Mouse (Mus musculus): ENCODE results near the gene Fam90a1a. TPM values are rescaled to one million over a fixed set of nuclear protein-coding genes. Genes with fewer than 3 reads are reported as not detected.
"Not testable (repeated sequence)": the region's sequence is repeated elsewhere in the genome, so short reads cannot be mapped to it uniquely, and the experiment has no call there.

The Fam90a1a gene
- not detected for total RNA-seq (2018; cell fraction: chromatin; rRNA removed)
- not detected for total RNA-seq (2018; cell fraction: cytosol; rRNA removed)
- total RNA-seq (2018; cell fraction: nucleus; rRNA removed), result not detected
- not detected in 3 replicates for polyA plus RNA-seq (2018)

DNA sequence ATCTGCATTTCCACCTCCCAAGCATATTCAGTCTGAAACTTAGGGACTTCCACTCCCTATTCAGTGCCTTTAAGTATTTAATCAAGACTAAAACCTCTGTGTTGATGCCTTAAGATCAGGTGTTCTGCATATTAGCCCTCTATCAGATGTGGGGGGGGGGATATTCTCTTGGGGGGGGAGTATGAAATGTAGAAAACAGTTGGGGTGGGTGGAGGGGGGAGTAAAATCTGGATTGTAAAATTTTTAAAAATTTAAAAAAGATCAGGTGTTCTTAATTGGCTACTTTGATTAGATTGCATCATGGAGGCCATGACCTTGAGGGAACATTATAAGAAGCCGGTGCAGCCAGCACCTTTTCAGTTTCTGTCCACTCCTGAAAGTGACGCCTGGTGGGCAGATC, at the start of gene Fam90a1a:
Fam90a1a (plus strand) TSS at position 301 of the 400 bp plus-strand sequence.
- H3K4me3 ChIP-seq (ENCODE audit: inconsistent target), result no peak within 1 kb of the TSS
- WGBS (ENCODE audit: missing documents), result 100% methylated on average over 2 of the region's 2 CpGs
- H3K27ac ChIP-seq, result no peak within 1 kb of the TSS
- H3K36me3 ChIP-seq (ENCODE audit: inconsistent target), result no peaks in the 10 kb centered on the region
- no peaks in the 10 kb centered on the region for H3K79me2 ChIP-seq (ENCODE audit: inconsistent target)

DNA sequence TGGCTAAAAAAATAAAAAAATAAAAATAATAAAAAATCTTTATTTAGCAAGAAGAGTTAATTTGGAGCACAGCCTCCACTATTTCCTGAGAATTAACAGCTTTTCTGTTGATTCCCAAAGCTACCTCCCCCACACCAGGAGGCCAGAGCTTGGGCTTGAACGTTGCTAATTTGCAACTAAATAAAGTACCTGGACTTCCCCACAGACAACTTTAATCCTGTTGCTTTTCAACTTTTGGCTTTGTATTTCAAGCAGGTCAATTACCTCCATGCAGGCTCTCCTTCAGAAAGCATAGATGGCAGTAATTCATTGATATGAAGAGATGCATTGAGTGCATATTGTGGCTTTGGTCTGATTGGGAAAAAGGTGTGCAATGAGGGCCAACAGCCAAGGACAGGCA, 46.6 kb upstream of the Fam90a1a start:
- Histone ChIP-seq H3K79me2 (ENCODE audit: inconsistent target) (no peaks in the 10 kb centered on the region), H3K4me3 (ENCODE audit: inconsistent target) (no peak overlapping the region), H3K27ac (no peak overlapping the region), H3K36me3 (ENCODE audit: inconsistent target) (no peaks in the 10 kb centered on the region)
- 43% methylated on average over 1 of the region's 1 CpGs for WGBS (ENCODE audit: missing documents)

- WGBS (ENCODE audit: missing documents), result 34% methylated on average over 2 of the region's 2 CpGs
- Histone ChIP-seq H3K4me3 (ENCODE audit: inconsistent target) (no peak overlapping the region), H3K36me3 (ENCODE audit: inconsistent target) (no peaks in the 10 kb centered on the region), H3K79me2 (ENCODE audit: inconsistent target) (no peaks in the 10 kb centered on the region), H3K27ac (no peak overlapping the region)
Measured at GRCm38 (mm10) chr8:21912554-21912953, 46.0 kb upstream of the Fam90a1a start.

GRCm38 (mm10) chr8:21915625-21916024, 42.9 kb upstream of the Fam90a1a start:
- Histone ChIP-seq H3K27ac (no peak overlapping the region), H3K36me3 (ENCODE audit: inconsistent target) (no peaks in the 10 kb centered on the region), H3K79me2 (ENCODE audit: inconsistent target) (no peaks in the 10 kb centered on the region), H3K4me3 (ENCODE audit: inconsistent target) (no peak overlapping the region)
- 81% methylated on average over 3 of the region's 3 CpGs for WGBS (ENCODE audit: missing documents)

- H3K4me3 ChIP-seq (ENCODE audit: inconsistent target); H3K36me3 ChIP-seq (ENCODE audit: inconsistent target); H3K79me2 ChIP-seq (ENCODE audit: inconsistent target); H3K27ac ChIP-seq: not testable (repeated sequence)
- WGBS (ENCODE audit: missing documents), result 80% methylated on average over 3 of the region's 3 CpGs
Measured at GRCm38 (mm10) chr8:21930754-21931153, 27.8 kb upstream of the Fam90a1a start.

DNA sequence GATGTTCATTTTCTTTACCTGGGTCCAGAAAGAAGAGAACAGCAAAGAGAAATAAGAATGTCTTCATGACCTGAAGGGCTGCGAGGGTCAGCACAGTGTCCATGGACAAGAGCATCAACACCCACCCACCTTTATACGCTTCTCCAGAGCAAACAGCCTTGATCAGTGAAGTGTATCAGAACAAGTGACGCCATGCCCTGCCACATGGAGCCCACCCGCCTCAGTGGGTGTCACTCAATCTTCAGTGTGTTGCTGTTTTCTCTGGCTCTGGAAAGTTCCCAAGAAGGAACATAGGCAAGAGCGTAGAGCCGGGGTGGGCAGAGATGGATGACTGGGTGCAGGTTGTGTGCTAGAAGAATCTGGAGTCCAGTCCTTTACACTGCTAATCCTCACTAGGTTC, 25.9 kb upstream of the Fam90a1a start, which contains the start of gene Defb15:
Defb15 (minus strand) TSS at position 101 of the 400 bp plus-strand sequence.
- Histone ChIP-seq H3K4me3 (ENCODE audit: inconsistent target) (no peak within 1 kb of the TSS), H3K27ac (no peak within 1 kb of the TSS), H3K79me2 (ENCODE audit: inconsistent target) (no peaks in the 10 kb centered on the region), H3K36me3 (ENCODE audit: inconsistent target) (no peaks in the 10 kb centered on the region)
- 88% methylated on average over 6 of the region's 6 CpGs for WGBS (ENCODE audit: missing documents)

DNA sequence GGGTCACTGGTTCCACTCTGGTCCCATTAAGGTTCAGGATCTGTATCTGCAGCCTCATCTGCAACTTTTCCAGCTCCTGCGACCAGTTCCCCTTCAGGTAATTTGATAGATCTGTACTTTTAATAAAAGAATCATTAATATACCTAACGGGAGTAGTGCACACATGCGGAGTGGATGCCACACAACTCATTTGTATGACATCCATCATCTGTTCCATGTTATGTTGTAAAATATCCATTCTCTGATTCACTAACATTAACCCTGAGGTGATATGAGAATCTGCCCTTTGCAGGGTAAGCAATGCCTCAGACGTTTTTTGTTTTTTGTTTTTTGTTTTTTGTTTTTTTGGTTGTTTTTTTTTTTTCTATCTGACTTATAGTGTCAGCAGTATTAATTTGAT, 20.5 kb upstream of the Fam90a1a start, which contains the start of gene Defb35:
Defb35 (plus strand) TSS at position 301 of the 400 bp plus-strand sequence.
- H3K36me3 ChIP-seq (ENCODE audit: inconsistent target); H3K79me2 ChIP-seq (ENCODE audit: inconsistent target); H3K4me3 ChIP-seq (ENCODE audit: inconsistent target); H3K27ac ChIP-seq: not testable (repeated sequence)
- 60% methylated on average over 1 of the region's 4 CpGs for WGBS (ENCODE audit: missing documents)

DNA sequence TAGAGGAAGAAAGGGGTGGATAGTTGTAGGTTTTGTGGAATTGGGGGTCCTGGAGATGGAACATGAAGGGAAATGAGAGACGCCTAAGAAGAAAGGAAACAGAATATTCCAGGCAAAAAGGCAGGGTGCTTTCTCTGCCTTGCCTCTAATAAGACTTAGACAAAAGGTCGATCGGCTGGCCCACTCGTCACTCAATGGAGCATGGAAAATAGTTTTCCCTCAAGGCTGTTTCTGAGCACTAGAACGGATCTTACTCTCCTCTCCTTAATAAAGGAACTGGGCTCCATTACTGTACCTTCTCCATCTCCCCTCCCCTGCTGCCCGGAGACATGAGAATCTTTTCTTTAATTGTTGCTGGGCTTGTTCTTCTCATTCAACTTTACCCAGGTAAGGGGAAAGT, 12.1 kb upstream of the Fam90a1a start, which contains the start of gene Defb13:
Defb13 (plus strand) TSS at position 301 of the 400 bp plus-strand sequence.
- Histone ChIP-seq H3K27ac (no peak within 1 kb of the TSS), H3K4me3 (ENCODE audit: inconsistent target) (no peak within 1 kb of the TSS), H3K36me3 (ENCODE audit: inconsistent target) (no peaks in the 10 kb centered on the region), H3K79me2 (ENCODE audit: inconsistent target) (no peaks in the 10 kb centered on the region)
- WGBS (ENCODE audit: missing documents), result 92% methylated on average over 6 of the region's 6 CpGs

DNA sequence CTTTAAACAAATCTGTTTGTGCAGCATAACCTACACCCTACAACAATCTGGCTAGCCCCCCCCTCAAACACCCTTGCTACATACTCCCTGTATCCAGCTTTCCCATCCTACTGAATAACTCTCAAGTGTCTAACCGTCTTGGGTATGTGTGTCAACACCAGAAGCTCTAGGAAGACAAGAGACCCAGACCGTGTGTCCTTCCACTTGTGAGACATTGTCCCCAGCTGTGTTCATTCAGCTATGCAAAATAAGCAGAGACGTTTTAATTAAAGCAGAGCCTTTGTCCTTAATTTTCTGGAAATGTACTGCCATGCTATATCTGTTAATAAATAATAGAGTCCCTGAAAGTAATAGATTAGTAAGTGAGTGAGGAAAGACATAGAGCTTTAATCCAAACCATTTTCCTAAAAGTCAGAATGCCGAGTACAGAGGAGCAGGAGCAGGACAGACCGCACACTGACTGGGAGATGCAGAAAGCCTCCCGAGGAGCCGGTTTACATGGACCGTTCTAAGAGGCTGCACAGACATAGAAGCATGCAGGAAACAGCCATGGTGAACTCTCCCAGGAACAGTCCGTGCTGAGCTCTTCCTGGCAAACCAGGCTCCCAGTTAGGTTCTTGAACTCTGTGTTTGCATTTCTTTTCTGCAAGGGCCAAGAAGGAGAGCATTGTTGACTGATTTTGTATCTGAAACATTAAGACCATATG, 11.1 kb upstream of the Fam90a1a start:
- H3K27ac ChIP-seq, result no peak overlapping the region
- no peaks in the 10 kb centered on the region for H3K36me3 ChIP-seq (ENCODE audit: inconsistent target)
- 85% methylated on average over 9 of the region's 9 CpGs for WGBS (ENCODE audit: missing documents)
- H3K4me3 ChIP-seq (ENCODE audit: inconsistent target), result no peak overlapping the region
- H3K79me2 ChIP-seq (ENCODE audit: inconsistent target), result no peaks in the 10 kb centered on the region

GRCm38 (mm10) chr8:21955321-21955720, 3.2 kb upstream of the Fam90a1a start:
- Histone ChIP-seq H3K4me3 (ENCODE audit: inconsistent target) (no peak overlapping the region), H3K36me3 (ENCODE audit: inconsistent target) (no peaks in the 10 kb centered on the region), H3K79me2 (ENCODE audit: inconsistent target) (no peaks in the 10 kb centered on the region), H3K27ac (no peak overlapping the region)
- WGBS (ENCODE audit: missing documents), result 7% methylated on average over 9 of the region's 9 CpGs

DNA sequence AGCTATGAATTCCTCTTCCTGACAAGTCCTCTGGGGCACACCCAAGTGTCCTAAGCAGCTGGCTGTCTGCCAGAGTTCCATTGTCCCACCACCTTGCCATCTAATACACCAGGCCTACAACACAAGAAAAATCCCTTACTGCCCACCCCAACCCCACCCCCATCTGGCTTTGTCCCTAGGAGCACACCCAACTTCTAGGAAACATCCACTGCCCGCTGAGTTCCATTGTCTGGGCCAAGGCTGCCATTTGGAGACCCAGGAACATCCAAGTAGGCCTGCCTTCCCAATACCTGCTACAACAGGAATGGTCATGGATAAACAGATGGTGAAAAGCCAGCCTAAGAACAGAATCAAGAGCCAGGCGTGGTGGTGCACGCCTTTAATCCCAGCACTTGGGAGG, 2.2 kb upstream of the Fam90a1a start:
- no peak overlapping the region for H3K4me3 ChIP-seq (ENCODE audit: inconsistent target)
- H3K79me2 ChIP-seq (ENCODE audit: inconsistent target), result no peaks in the 10 kb centered on the region
- no peaks in the 10 kb centered on the region for H3K36me3 ChIP-seq (ENCODE audit: inconsistent target)
- 68% methylated on average over 3 of the region's 3 CpGs for WGBS (ENCODE audit: missing documents)
- no peak overlapping the region for H3K27ac ChIP-seq

GRCm38 (mm10) chr8:21966646-21967045, 8.1 kb downstream of the Fam90a1a start:
- H3K36me3 ChIP-seq (ENCODE audit: inconsistent target), result no peaks in the 10 kb centered on the region
- WGBS (ENCODE audit: missing documents), result 55% methylated on average over 1 of the region's 1 CpGs
- H3K79me2 ChIP-seq (ENCODE audit: inconsistent target), result no peaks in the 10 kb centered on the region
- no peak overlapping the region for H3K4me3 ChIP-seq (ENCODE audit: inconsistent target)
- no peak overlapping the region for H3K27ac ChIP-seq

DNA sequence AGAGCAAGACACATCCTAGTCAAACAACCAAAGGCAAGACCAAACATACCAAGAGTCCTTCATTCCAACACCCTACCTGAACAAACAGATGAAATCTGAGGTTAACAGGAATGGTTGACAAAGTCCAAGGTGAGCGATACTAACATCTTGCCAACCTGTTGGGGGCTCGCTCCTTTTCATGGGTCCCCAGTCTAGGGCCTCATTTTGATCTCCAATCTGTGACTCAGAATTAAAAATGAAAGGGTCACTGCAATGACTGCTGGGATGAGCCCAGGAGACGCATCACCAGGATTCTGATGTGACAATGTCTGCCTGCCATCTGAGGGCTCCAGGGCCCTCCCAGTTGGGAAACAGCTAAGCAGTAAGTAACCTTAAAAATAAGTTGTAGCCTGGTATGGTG, 11.0 kb downstream of the Fam90a1a start, which contains the start of gene Ccdc70:
Ccdc70 (plus strand) TSS at position 301 of the 400 bp plus-strand sequence.
- Histone ChIP-seq H3K4me3 (ENCODE audit: inconsistent target) (no peak within 1 kb of the TSS), H3K79me2 (ENCODE audit: inconsistent target) (no peaks in the 10 kb centered on the region), H3K36me3 (ENCODE audit: inconsistent target) (no peaks in the 10 kb centered on the region), H3K27ac (no peak within 1 kb of the TSS)
- WGBS (ENCODE audit: missing documents), result 87% methylated on average over 3 of the region's 3 CpGs

- no peaks in the 10 kb centered on the region for H3K79me2 ChIP-seq (ENCODE audit: inconsistent target)
- whole genome bisulfite sequencing (ENCODE audit: missing documents), result 77% methylated on average over 4 of the region's 4 CpGs
- H3K4me3 ChIP-seq (ENCODE audit: inconsistent target), result no peak overlapping the region
- H3K36me3 ChIP-seq (ENCODE audit: inconsistent target), result no peaks in the 10 kb centered on the region
- H3K27ac ChIP-seq, result no peak overlapping the region
Measured at GRCm38 (mm10) chr8:21978193-21978592, 19.7 kb downstream of the Fam90a1a start.

GRCm38 (mm10) chr8:21981664-21982337, 23.3 kb downstream of the Fam90a1a start:
- WGBS (ENCODE audit: missing documents), result 61% methylated on average over 8 of the region's 8 CpGs
- Histone ChIP-seq H3K4me3 (ENCODE audit: inconsistent target) (no peak overlapping the region), H3K36me3 (ENCODE audit: inconsistent target) (no peaks in the 10 kb centered on the region), H3K79me2 (ENCODE audit: inconsistent target) (no peaks in the 10 kb centered on the region), H3K27ac (no peak overlapping the region)

Measured in macrophage (primary cell).